Mouse (Mus musculus): Measurements from ENCODE around the gene Ppp1r9b. TPM values are rescaled to one million over a fixed set of nuclear protein-coding genes. Genes with fewer than 3 reads are reported as not detected.

Ppp1r9b gene
- polyA plus RNA-seq, 1 experiment = 20.0 TPM

DNA sequence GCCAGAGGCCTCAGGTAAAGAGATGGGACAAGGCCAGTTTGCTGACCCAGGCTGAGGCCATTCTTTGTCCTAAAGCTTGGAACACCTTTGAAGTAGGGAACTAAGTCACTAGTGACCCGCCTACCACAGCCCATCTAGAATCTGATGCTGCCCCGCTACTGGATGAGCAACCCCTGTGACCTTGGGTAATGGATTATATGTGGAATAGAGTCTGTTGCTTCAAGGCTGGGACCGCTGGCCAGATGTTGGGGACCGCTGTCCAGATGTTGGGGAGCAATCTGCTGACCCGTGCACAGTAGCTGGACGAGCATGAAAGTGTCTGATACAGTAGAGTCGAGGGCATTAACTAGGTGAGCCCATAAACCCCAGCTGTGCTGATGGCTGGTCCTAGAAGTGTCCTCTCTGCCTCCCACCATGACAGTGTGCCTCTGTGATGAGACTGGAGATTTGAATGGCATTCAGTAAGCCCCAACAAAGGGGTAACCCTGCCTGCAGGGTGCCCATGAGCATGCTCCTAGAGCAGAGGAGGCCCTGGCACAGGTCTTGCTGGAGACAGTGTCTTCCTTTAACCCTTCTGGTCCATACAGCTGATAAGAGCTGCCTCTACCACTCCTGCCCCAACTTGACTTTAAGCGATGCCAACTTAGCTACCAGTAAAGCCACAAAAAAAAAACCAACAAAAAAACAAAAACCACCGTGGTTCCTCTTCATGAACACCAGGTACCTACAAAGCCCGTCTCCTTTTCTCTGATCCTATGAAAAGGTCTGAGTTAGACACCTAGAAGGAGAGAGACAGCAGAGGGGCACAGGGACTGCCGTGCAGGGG, 4.3 kb downstream of the Ppp1r9b start:
- WGBS = 72% methylated on average over 11 of the region's 11 CpGs
- DNase-seq (ENCODE audit: low read depth, low spot score) = no peak

DNA sequence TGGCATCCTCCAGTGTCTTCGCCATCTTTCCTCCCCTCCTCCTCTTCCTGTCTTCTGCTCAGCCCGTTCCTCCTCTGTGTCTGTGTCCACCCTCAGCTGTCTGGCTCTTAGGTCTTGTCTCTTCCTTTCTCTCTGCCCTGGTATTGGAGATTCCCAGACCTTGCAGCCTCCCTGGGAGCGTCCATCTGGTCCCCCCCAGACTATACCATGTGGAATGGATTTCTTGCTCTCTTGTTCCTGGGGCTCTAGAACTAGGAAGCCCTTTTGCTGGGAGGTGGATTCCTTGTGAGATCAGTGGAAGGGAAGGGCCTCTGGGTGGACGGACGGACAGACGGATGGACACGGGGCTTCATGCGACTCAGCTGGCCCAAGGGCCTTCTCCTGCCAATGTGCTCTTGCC, 5.3 kb downstream of the Ppp1r9b start:
- DNase-seq (ENCODE audit: low read depth, low spot score) = no peak
- 83% methylated on average over 8 of the region's 8 CpGs for WGBS

DNA sequence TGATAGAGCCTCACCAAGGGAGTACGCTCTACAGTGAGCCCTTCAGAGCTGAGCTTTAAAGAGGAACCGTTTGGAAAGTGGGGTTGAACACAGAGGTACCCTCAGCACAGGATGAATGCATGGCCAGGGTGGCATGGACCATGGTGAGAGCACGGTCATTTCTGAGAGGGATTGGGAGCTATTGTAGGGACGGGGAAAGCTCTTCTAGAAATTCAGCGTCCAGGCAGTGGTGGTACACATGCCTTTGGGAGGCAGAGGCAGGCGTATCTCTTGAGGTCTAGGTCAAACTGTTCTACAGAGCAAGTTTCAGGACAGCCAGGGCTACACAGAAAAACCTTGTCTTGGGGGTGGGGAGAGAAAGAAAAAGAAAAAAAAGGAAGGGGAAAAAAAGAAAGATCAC, 6.1 kb downstream of the Ppp1r9b start:
- DNase-seq (ENCODE audit: low read depth, low spot score) = no peak
- 83% methylated on average over 6 of the region's 6 CpGs for WGBS

DNA sequence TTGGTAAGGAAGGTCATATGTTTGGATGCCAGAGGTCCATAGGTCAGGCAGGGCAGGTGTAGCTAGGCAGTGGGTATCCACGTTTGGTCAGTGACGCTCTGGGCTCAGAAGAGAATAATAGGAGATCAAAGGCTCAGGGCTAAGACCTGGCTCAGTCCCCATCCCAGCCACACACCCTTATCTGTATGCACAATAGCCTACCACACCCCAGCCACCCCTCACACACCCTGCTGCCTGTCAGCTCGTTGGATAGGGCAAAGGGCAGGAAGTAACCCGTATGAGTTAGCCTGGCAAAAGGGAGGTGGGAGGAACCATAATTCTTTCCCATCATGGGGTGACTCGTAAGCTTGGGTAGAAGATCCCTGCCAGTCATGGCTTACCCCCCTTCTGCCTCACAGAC, 6.8 kb downstream of the Ppp1r9b start:
- 24% methylated on average over 5 of the region's 5 CpGs for WGBS
- peak; percentile 70 for DNase-seq (ENCODE audit: low read depth, low spot score)

DNA sequence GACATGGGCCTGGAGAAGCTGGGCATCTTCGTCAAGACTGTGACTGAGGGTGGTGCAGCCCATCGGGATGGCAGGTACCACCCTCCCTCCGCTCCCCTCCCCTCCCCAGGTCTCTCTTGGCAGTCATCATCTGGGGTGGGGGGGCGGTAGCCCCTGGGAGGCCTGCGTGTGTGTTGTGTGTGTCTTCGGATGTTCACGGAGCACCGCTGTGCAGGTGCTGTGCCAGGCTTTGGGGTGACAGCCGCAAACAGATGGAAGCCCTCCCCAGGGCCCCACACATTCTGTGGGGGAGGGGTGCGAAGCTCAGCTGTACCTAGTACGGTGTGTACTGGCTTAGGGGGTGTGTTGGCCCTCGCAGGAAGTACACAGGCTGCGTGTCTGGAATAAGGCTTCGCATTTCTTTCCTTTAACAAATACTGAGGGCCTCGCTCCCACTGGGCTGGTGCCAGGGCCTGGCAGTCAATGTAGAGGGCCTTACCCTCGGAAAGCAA, 7.3 kb downstream of the Ppp1r9b start:
- 24% methylated on average over 16 of the region's 16 CpGs for WGBS
- DNase-seq (ENCODE audit: low read depth, low spot score) = no peak

DNA sequence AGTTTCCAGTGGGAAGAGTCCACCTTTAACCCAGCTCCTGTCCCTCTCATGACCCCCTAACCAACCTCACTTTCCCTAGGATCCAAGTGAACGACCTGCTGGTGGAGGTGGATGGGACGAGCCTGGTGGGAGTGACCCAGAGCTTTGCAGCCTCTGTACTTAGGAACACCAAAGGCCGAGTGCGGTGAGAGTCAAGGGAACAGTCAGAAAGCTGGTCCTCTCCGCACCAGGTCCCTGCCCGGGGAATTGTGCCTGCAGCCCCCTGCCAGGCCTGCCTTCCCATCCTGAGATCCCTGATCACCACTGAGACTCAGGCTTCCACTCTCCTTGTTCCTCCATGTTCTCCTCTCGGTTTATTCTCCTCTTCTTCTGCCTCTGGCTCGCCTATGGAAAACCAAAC, 9.3 kb downstream of the Ppp1r9b start:
- WGBS = 88% methylated on average over 8 of the region's 8 CpGs
- no peak for DNase-seq (ENCODE audit: low read depth, low spot score)

DNA sequence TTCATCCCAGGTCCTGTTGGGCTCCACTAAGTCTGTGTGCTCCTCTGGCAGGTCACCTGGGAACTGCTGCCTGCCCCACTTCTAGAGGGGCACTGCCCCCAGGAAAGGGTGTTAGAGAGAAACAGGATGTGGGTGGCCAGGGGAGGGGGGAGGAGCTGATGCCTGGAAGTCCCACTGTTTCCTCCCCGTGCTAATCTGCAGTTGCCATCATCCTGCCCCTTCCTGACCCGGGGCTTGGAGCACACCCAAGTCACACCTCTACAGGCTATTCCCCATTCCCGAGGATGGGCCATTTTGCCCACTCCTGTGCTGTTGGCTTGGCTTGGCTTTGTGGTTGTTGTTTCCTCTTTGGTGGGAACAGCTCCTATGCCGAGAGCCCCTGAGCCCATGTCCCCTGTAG, 9.7 kb downstream of the Ppp1r9b start:
- WGBS = 26% methylated on average over 4 of the region's 4 CpGs

GRCm38 (mm10) chr11:95001058-95001457, 10.2 kb downstream of the Ppp1r9b start:
- no peak for DNase-seq (ENCODE audit: low read depth, low spot score)
- 4% methylated on average over 8 of the region's 8 CpGs for WGBS

More for the DNA sequence above, 9.7 kb downstream of the Ppp1r9b start:
- DNase-seq (ENCODE audit: low read depth, low spot score) = no peak

DNA sequence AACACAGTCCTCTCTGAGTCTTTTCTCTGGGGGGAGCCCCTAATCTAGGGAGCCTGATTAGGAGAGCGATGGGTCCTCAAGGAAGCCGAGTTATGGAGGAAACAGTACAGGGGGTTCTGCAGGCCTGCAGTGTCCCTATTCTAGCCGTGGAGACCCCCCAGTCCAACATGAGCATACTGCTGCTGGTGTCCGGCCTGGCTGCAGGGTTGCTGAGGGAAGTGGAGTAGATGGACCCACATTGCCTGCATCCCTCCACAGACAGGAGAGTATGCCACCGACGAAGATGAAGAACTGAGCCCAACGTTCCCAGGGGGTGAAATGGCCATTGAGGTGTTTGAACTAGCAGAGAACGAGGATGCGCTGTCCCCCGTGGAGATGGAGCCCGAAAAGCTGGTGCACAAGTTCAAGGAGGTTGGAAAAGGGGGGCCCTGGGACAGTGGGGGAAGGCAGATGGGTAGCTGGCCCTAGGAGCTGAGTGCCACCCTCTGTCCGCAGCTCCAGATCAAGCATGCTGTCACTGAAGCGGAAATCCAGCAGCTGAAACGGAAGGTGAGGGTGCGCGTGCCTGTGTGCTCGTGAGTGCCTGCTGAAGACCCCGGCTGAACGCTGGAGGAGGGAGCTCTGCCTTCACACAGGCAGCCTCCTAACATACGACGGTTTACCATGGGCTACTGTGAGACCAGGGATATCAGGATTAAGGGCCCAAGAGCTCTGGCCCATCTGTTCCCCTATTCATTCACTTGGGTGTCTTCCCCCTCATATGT, 10.9 kb downstream of the Ppp1r9b start:
- no peak for DNase-seq (ENCODE audit: low read depth, low spot score)
- 86% methylated on average over 21 of the region's 21 CpGs for WGBS

- 95% methylated on average over 8 of the region's 8 CpGs for WGBS
- no peak for DNase-seq (ENCODE audit: low read depth, low spot score)
These were observed 11.9 kb downstream of the Ppp1r9b start for GRCm38 (mm10) chr11:95002705-95003104.

DNA sequence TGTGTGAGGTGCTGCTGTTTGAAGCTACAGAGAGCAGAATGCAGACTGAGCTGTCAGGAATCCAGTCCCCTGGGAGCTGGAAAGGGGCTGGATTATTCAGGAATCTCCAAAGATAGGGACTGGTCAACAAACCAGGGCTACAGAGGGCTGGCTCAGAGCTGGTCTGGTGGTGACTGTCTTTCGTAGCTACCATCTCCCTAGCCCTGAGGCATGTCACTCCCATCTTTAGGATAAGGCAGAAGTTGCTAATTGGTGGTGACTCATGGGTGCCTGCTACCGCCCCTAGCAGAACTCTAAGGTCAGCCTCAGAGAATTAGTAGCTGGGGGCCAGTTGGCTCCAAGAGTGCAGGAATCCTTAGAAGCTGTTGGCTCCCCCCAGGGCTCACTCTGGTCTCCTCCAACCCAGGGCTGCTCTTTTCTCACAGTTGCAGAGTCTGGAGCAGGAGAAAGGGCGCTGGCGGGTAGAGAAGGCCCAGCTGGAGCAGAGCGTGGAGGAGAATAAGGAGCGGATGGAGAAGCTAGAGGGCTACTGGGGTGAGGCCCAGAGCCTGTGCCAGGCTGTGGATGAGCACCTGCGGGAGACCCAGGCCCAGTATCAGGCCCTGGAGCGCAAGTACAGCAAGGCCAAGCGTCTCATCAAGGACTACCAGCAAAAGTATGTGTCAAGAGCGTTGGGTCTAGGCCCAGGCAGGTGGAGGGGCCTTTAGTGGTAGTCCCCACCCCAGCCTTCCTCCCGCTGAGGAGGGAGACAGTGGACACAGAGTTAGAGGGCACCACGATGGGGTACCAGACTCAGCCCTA, 13.5 kb downstream of the Ppp1r9b start:
- WGBS = 85% methylated on average over 12 of the region's 12 CpGs
- no peak for DNase-seq (ENCODE audit: low read depth, low spot score)

- DNase-seq (ENCODE audit: low read depth, low spot score) = no peak
- WGBS = 66% methylated on average over 6 of the region's 6 CpGs
These were observed 14.0 kb downstream of the Ppp1r9b start for GRCm38 (mm10) chr11:95004937-95005198.

DNA sequence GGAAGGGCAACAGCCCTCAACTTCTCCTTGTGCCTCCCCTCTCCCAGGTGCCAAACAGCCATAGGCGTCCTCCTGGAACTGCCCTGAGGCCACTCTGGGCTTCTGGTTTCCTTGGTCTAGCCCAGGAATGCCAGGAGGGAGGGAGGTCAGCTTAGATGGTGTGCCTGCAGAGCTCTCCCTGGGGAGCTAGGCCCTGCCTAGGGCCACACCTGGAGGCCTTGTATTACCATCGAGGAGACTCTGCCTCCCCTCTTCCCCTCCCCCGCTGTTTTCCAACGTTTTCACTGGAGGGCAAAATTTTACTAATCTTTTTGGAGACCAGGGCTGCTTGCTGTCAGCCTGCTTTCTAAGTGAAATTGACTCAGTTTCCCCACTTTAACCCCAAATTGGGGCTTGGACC, 15.2 kb downstream of the Ppp1r9b start:
- WGBS = 32% methylated on average over 4 of the region's 4 CpGs
- DNase-seq (ENCODE audit: low read depth, low spot score) = no peak

DNA sequence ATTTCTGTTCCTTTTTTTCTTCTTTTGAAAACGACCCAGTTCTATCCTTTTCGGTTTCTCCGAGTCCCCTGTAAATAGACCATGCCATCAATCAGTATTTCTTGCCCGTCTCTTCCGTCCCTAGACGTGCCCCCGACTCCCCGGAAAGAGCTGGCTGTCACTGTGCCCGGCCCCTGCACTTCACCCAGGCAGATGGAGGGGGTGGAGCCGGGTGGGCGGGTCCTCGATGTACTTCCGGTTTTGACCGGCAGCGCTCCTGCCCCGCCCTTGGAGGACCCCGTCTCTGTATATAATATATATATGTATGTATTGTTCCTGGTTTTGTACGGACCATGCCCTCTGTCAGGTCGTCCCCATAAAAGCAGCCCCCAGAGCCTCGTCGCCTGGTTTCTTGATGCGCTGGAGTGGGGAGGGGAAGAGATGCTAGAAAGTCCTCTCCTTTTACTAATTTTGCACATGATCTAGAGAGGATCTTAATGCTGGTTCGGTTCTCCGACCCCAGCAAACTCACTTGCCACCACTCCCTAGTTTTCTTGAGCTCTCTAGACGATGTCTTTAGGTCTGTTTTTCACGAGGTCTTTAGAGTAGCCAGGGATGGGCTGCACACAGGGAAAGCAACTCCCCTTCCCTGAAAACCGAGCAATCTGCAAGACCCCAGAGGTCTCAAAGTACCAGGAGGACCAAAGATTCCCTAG, 15.8 kb downstream of the Ppp1r9b start:
- 2% methylated on average over 27 of the region's 27 CpGs for WGBS
- DNase-seq (ENCODE audit: low read depth, low spot score) = no peak

- no peak for DNase-seq (ENCODE audit: low read depth, low spot score)
- WGBS = 38% methylated on average over 3 of the region's 3 CpGs
These were observed 16.6 kb downstream of the Ppp1r9b start for GRCm38 (mm10) chr11:95007418-95007817.

DNA sequence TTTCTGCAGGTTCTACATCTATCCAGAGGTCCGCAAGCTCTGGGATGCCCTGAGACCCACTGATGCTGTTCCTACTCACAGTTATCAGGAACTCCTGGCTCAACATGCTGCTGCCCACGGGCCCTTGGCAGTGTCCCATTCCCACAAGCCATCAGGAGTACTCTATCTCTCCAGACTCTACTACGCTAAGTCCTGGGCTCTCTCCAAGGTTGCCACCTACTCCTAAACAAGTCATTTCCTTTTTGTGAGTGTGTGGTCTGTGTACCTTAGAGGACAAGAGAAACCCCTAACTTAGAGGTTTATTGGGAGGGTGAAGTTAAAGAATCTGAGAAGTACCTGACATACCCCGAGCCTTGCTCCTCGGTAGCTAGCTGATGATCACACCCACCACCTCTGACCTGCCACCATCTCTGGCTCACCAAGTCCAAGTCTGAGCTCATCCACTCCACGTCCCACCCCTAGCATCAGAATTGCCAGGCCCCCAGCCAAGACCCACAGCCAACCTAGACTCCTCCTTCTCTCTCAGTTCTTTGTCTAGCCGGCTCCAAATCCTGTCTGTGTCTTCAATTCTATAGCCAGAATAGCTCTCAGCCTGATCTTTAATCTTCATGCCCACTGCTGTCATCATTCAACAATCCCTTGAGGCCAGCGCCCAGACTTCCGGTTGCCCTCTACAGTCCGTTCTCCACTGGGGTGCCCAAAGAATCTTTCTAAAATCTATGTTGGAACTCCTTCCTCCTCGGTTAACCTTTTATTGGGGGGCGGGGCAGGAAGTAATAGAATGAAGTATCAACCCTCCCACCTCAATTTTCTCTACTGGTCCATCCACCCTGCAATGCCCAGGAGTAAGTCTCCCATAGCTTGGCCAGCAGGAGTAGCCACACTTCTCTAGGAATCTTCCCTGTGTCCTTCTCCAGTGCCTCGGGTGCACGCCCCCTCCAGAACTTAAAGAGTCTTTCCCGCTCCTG, 18.1 kb downstream of the Ppp1r9b start:
- WGBS = 24% methylated on average over 15 of the region's 15 CpGs
- no peak for DNase-seq (ENCODE audit: low read depth, low spot score)

- no peak for DNase-seq (ENCODE audit: low read depth, low spot score)
These were observed 18.8 kb downstream of the Ppp1r9b start, which contains the start of gene Samd14 for GRCm38 (mm10) chr11:95009629-95010014. Gene Samd14, plus strand, starts transcription at chr11:95009879.

DNA sequence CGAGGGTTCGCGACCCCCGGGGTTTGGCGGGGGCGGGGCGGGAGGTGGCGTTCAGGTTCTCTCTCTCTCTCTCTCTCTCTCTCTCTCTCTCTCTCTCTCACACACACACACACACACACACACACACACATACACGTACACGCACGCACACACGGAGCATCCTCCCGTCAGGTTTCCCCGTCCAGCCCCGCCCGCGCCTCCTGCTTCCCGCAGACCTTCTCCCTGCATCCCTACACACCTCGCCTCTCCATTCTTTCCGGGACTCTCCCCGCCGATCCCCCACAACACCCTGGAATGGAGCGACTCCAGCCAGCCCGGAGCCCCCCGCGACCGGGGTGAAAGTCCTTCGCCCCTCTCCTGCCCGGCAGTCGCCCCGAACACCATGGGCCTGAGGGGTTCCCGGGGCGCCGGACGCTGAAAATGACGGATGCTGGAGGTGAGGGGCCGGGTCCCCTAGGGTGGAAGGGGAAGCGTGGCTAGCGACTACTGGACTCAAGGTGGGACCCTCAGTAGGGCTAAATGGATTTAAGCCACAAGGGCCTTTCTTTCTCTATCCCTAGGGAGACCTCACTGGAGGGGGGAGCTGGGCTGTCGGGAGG, 19.4 kb downstream of the Ppp1r9b start:
- WGBS = 6% methylated on average over 40 of the region's 40 CpGs
- no peak for DNase-seq (ENCODE audit: low read depth, low spot score)

More at GRCm38 (mm10) chr11:95009629-95010014, 18.8 kb downstream of the Ppp1r9b start, which contains the start of gene Samd14:
- WGBS = 2% methylated on average over 32 of the region's 32 CpGs
